Mouse (Mus musculus) neural tube, embryonic 10.5 days (tissue): ENCODE measurements around the gene Atp13a2.

Source experiments
- DNase-seq: peaks from one replicate; pipeline ENCODE4 v3.0.0-alpha.2; 2017; ENCODE audit warnings: low spot score; ENCODE audit errors: extremely low spot score

The Atp13a2 gene

DNA sequence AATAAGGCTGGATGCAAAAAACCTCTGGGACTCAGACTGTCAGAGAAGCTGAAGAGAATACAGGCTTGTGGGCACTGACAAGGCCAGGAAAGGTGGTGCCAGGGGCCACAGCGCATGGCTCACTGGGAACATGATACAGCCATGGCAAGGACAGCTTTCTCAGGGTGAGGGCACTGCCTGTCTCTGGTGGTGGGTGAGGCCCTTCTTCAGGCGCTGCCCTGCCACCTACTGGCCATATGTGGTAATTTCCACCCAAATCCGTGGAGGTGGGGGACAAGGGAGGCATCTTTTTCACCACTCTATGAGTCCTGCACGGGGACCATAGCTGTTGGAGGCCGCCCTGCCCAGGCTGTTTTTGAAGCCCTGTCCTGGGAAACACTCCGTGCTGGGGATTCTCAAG, 45.1 kb downstream of the Atp13a2 start:
- peak; percentile 76 for DNase-seq

- DNase-seq = no peak
Observed at GRCm38 (mm10) chr4:141033606-141034549, 47.2 kb downstream of the Atp13a2 start.

DNA sequence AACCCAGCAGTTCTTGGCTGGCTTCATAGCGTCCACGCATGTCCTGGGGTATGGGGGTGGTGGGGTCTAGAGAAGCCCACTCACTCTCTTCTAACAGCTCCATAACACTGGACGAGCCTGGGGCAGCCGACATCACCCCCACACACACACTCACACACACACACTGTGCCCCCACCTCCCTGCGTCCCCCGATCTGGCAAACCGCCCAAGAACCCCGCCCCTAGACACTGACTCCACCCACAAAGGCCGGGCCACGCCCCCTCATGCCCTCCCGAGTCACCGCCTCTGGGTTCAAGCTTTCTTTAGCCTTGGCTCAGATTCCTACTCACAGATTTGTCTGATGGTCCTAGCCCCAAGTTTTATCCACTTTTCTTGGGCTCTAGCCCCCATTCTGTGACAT, 54.4 kb downstream of the Atp13a2 start:
- DNase-seq = no peak

DNA sequence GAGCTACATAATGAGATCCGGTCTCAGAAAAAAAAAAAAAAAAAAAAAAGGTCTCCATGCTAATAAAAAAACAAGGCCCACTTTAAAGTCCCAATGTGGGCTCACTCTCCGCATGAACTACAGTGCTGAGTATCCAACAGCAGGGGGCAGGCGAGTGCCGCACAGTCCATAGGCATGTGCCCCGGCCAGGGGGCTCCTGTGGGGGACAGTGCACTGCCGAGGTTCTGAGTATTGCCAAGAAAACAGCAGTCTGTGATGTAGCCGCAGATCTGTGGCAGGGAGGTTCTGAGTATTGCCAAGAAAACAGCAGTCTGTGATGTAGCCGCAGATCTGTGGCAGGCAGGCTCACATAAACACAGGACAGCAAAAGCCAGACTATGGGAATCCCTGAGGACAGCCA, 58.1 kb downstream of the Atp13a2 start:
- peak; percentile 67 for DNase-seq

- peak; percentile 20 for DNase-seq
Observed at GRCm38 (mm10) chr4:141048810-141049475, 62.3 kb downstream of the Atp13a2 start.

- DNase-seq = peak; percentile 70
Observed at GRCm38 (mm10) chr4:141049476-141049835, 62.8 kb downstream of the Atp13a2 start.

DNA sequence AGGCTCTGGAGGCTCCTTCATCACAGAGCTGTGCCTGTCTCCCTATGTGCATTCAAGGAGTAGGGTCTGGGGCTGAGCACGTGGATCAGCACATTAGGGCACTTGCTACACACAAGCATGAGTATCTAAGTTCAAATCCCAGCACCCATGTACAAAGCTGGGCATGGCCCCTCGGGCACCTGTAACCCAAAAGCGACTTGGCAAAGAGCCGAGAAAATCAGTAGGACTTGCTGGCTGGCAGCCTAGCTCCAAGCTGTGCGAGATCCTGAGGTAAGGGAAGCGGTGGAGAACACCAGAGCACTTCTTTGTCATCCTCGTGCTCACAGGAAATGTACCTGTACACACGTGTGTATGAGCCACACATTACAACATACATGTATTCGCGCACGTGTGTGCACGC, 65.8 kb downstream of the Atp13a2 start:
- DNase-seq = no peak

- DNase-seq = no peak
Observed at GRCm38 (mm10) chr4:141053138-141053537, 66.5 kb downstream of the Atp13a2 start.

DNA sequence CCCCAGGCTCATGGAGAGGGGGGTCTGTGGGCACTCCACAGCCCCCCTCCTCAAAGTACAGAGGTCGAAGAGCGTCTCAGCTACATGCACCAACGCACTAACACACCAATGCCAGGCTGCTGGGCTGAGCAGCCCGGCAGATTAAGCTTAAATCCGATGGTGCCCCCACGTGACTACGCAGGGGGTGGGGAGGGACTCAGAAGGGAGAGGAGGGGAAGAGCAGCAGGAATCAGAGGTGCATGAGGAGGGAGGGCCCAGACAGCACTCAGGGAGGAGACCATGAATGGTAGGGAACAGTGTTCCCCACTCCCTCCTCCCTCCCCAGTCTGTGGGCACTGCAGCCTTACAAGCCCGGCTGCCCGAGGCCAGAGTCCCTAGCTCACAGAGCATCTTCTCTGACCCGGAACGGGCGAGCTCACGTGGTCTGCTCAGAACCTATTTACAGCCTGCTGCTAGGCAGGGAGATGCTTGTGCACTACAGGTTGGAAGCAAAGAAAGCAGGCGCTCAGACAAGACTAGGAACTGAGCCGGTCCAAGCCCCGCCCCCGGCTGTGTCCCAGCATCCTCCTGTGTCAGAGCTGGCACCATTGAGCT, 67.0 kb downstream of the Atp13a2 start:
- DNase-seq = peak; percentile 27
